Comparison of ENCODE assay signal across 8 mouse cellular contexts in genomic region chr10:94609309-94609777, GRCm38 (mm10).
DNase-seq lines count a peak whose midpoint lies in the region; ATAC-seq and TF ChIP-seq lines count a peak whose summit lies in the region.

No protein-coding gene starts in this region.

- 57% methylated on average over 5 of the region's 5 CpGs for WGBS in forebrain, embryonic 12.5 days
- WGBS in heart, postnatal 0 days: 57% methylated on average over 5 of the region's 5 CpGs
- 46% methylated on average over 5 of the region's 5 CpGs for WGBS in liver, embryonic 13.5 days (ENCODE audit: insufficient replicate concordance)
- 54% methylated on average over 5 of the region's 5 CpGs for WGBS in neural tube, embryonic 12.5 days

- H3K4me2 ChIP-seq in forebrain, embryonic 12.5 days: no peak overlapping the region
- H3K4me2 ChIP-seq in heart, postnatal 0 days (ENCODE audit: low read depth, low read length): no peak overlapping the region
- H3K4me2 ChIP-seq in liver, embryonic 13.5 days: no peak overlapping the region
- no peak overlapping the region for H3K4me2 ChIP-seq in neural tube, embryonic 12.5 days (replicated peaks)

- no peaks in the 10 kb centered on the region for H3K4me1 ChIP-seq in ES-Bruce4 (ENCODE audit: control insufficient read depth, insufficient read depth, low read length)
- H3K4me1 ChIP-seq in forebrain, embryonic 12.5 days: no peaks in the 10 kb centered on the region; the same call in 1 of the 2 replicates
- no peaks in the 10 kb centered on the region for H3K4me1 ChIP-seq in heart, postnatal 0 days (ENCODE audit: control insufficient read depth, insufficient read depth)
- H3K4me1 ChIP-seq in liver, embryonic 13.5 days (replicated peaks): no peaks in the 10 kb centered on the region
- H3K4me1 ChIP-seq in neural tube, embryonic 12.5 days: no peaks in the 10 kb centered on the region

- no peak overlapping the region for H3K4me3 ChIP-seq in ES-Bruce4 (ENCODE audit: low read depth, low read length)
- H3K4me3 ChIP-seq in forebrain, embryonic 12.5 days (replicated peaks): no peak overlapping the region
- no peak overlapping the region for H3K4me3 ChIP-seq in heart, postnatal 0 days (ENCODE audit: low read depth, low read length)
- no peak overlapping the region for H3K4me3 ChIP-seq in liver, embryonic 13.5 days (replicated peaks)
- no peak overlapping the region for H3K4me3 ChIP-seq in neural tube, embryonic 12.5 days

- peak; percentile 75 for ATAC-seq in forebrain, embryonic 12.5 days (ENCODE audit: low FRiP score)
- peak; percentile 90 for ATAC-seq in heart, postnatal 0 days (ENCODE audit: insufficient read depth, low read depth)
- ATAC-seq in liver, embryonic 13.5 days (ENCODE audit: low read depth): peak; percentile 36; the same call in 1 of the 2 replicates
- ATAC-seq in neural tube, embryonic 12.5 days (ENCODE audit: low FRiP score, low read depth): peak; percentile 77

- H3K9me3 ChIP-seq in ES-Bruce4 (replicated peaks; ENCODE audit: control insufficient read depth, insufficient read depth, low read length, poor library complexity, severe bottlenecking): no peaks in the 10 kb centered on the region
- H3K9me3 ChIP-seq in forebrain, embryonic 12.5 days: no peaks in the 10 kb centered on the region
- no peaks in the 10 kb centered on the region for H3K9me3 ChIP-seq in heart, postnatal 0 days (replicated peaks; ENCODE audit: control insufficient read depth, low read length)
- H3K9me3 ChIP-seq in liver, embryonic 13.5 days (replicated peaks): no peaks in the 10 kb centered on the region
- H3K9me3 ChIP-seq in neural tube, embryonic 12.5 days: no peaks in the 10 kb centered on the region

- TF ChIP-seq POLR2A in ES-Bruce4 (IDR thresholded peaks at IDR 0.05; ENCODE audit: insufficient read depth, low read length): no peak

- peak; percentile 56 for TF ChIP-seq CTCF in ES-Bruce4 (IDR thresholded peaks at IDR 0.05; ENCODE audit: low read depth, low read length)
- TF ChIP-seq CTCF in heart, postnatal 0 days (IDR thresholded peaks at IDR 0.05; ENCODE audit: low read depth): peak; percentile 90

- no peak for TF ChIP-seq EP300 in ES-Bruce4 (IDR thresholded peaks at IDR 0.05; ENCODE audit: insufficient read depth, low read depth, low read length)
- TF ChIP-seq EP300 in heart, postnatal 0 days (IDR thresholded peaks at IDR 0.05; ENCODE audit: low read depth): no peak

- no peak overlapping the region for H3K27ac ChIP-seq in ES-Bruce4 (ENCODE audit: insufficient read depth, low read length)
- no peak overlapping the region for H3K27ac ChIP-seq in forebrain, embryonic 12.5 days
- H3K27ac ChIP-seq in heart, postnatal 0 days (ENCODE audit: low read depth): no peak overlapping the region
- H3K27ac ChIP-seq in liver, embryonic 13.5 days: no peak overlapping the region
- H3K27ac ChIP-seq in neural tube, embryonic 12.5 days: no peak overlapping the region

- DNase-seq in c-Kit-positive CD71-positive TER-119-negative erythroid progenitor cells, embryonic 14.5 days (ENCODE audit: low read depth): peak; percentile 40
- peak; percentile 78 for DNase-seq in heart, postnatal 0 days (ENCODE audit: low spot score)
- peak; percentile 81 to 83 for DNase-seq in kidney, postnatal 25 days
- peak; percentile 10 for DNase-seq in liver, embryonic 13.5 days
- DNase-seq in testis, postnatal 14 days (ENCODE audit: low spot score): peak; percentile 26

- no peak overlapping the region for H3K9ac ChIP-seq in ES-Bruce4 (ENCODE audit: low read depth, poor library complexity, severe bottlenecking)
- H3K9ac ChIP-seq in forebrain, embryonic 12.5 days: no peak overlapping the region
- no peak overlapping the region for H3K9ac ChIP-seq in heart, postnatal 0 days (replicated peaks; ENCODE audit: low read depth, low read length)
- no peak overlapping the region for H3K9ac ChIP-seq in liver, embryonic 13.5 days
- no peak overlapping the region for H3K9ac ChIP-seq in neural tube, embryonic 12.5 days

- H3K36me3 ChIP-seq in ES-Bruce4 (ENCODE audit: control insufficient read depth, insufficient read depth, low read length, poor library complexity, severe bottlenecking): no peaks in the 10 kb centered on the region
- no peaks in the 10 kb centered on the region for H3K36me3 ChIP-seq in forebrain, embryonic 12.5 days (replicated peaks)
- H3K36me3 ChIP-seq in heart, postnatal 0 days (replicated peaks; ENCODE audit: control insufficient read depth, insufficient read depth, low read length): no peaks in the 10 kb centered on the region
- H3K36me3 ChIP-seq in liver, embryonic 13.5 days: no peaks in the 10 kb centered on the region
- H3K36me3 ChIP-seq in neural tube, embryonic 12.5 days: no peaks in the 10 kb centered on the region

- no peaks in the 10 kb centered on the region for H3K27me3 ChIP-seq in ES-Bruce4 (ENCODE audit: control insufficient read depth, insufficient read depth, low read length, poor library complexity, severe bottlenecking)
- no peaks in the 10 kb centered on the region for H3K27me3 ChIP-seq in forebrain, embryonic 12.5 days
- H3K27me3 ChIP-seq in heart, postnatal 0 days (ENCODE audit: control insufficient read depth, insufficient read depth, low read length): no peaks in the 10 kb centered on the region
- H3K27me3 ChIP-seq in liver, embryonic 13.5 days: no peaks in the 10 kb centered on the region
- H3K27me3 ChIP-seq in neural tube, embryonic 12.5 days (replicated peaks): no peaks in the 10 kb centered on the region

Comparison
In these comparisons a context has a peak if more than half of its experiments do, and no peak if none do; other contexts are left out.
1. DNase-seq: peak in every context shown above with its lines; median percentile 82 in kidney, postnatal 25 days; 78 in heart, postnatal 0 days; 40 in c-Kit-positive CD71-positive TER-119-negative erythroid progenitor cells, embryonic 14.5 days; 26 in testis, postnatal 14 days; 10 in liver, embryonic 13.5 days.
2. ATAC-seq: peak in every context shown above with its lines; median percentile 90 in heart, postnatal 0 days; 77 in neural tube, embryonic 12.5 days; 75 in forebrain, embryonic 12.5 days; 36 in liver, embryonic 13.5 days.